Mouse (Mus musculus) MEL (cell line): ENCODE results near the gene Myl10.

ENCODE experiments used
- CHD1 ChIP-seq: IDR thresholded peaks from 2 replicates; pipeline ENCODE4 v1.6.1; 2012; ENCODE audit warnings: low read depth, mild to moderate bottlenecking, inconsistent platforms, low read length, improper control_type of control experiment
- CTCF ChIP-seq, 3 experiments: IDR thresholded peaks in 2 of 3; conservative IDR thresholded peaks in 1 of 3; 2 replicates each; pipeline ENCODE4 v1.5.1; 2011 to 2012; ENCODE audit warnings: low read length in 3 of 3, low read depth in 2 of 3, mild to moderate bottlenecking in 2 of 3, improper control_type of control experiment in 1 of 3, inconsistent platforms in 1 of 3, mixed read lengths in 1 of 3, moderate library complexity in 1 of 3; ENCODE audit not compliant: control insufficient read depth in 1 of 3, insufficient read depth in 1 of 3, poor library complexity in 1 of 3, severe bottlenecking in 1 of 3
- E2F4 ChIP-seq: IDR thresholded peaks from 2 replicates; pipeline ENCODE4 v1.6.1; 2011; ENCODE audit warnings: low read depth, low read length, improper control_type of control experiment, borderline replicate concordance
- EP300 ChIP-seq, 2 experiments: IDR thresholded peaks; 2 replicates each; pipeline ENCODE4 v1.6.1; 2011; ENCODE audit warnings: improper control_type of control experiment in 2 of 2, low read length in 2 of 2, low read depth in 1 of 2, mild to moderate bottlenecking in 1 of 2
- GATA1 ChIP-seq: IDR thresholded peaks from 2 replicates; pipeline ENCODE4 v1.6.1; 2011; ENCODE audit warnings: low read depth, low read length, improper control_type of control experiment
- MAFK ChIP-seq: IDR thresholded peaks from 2 replicates; pipeline ENCODE4 v1.6.1; 2011; ENCODE audit warnings: low read depth, mild to moderate bottlenecking, low read length, improper control_type of control experiment, borderline replicate concordance
- MXI1 ChIP-seq: IDR thresholded peaks from 2 replicates; pipeline ENCODE4 v1.6.1; 2011; ENCODE audit warnings: mild to moderate bottlenecking, low read depth, low read length, improper control_type of control experiment
- POLR2A ChIP-seq, 2 experiments: IDR thresholded peaks; 2 replicates each; pipeline ENCODE4 v1.6.1; 2011 to 2012; ENCODE audit warnings: low read length in 2 of 2, mild to moderate bottlenecking in 2 of 2, control low read depth in 1 of 2, improper control_type of control experiment in 1 of 2, low read depth in 1 of 2, moderate library complexity in 1 of 2; ENCODE audit not compliant: control insufficient read depth in 1 of 2, insufficient read depth in 1 of 2, poor library complexity in 1 of 2
- POLR2AphosphoS5 ChIP-seq: IDR thresholded peaks from 2 replicates; pipeline ENCODE4 v1.6.1; 2012; ENCODE audit warnings: low read depth, borderline replicate concordance, mild to moderate bottlenecking, inconsistent platforms, low read length, moderate library complexity, mixed read lengths
- SMC3 ChIP-seq: IDR thresholded peaks from 2 replicates; pipeline ENCODE4 v1.6.1; 2011; ENCODE audit warnings: low read depth, low read length, improper control_type of control experiment
- TCF12 ChIP-seq: IDR thresholded peaks from 2 replicates; pipeline ENCODE4 v1.6.1; 2014; ENCODE audit warnings: low read depth, mild to moderate bottlenecking, inconsistent platforms, low read length, improper control_type of control experiment, moderate library complexity

- peak; percentile 70 for TF ChIP-seq SMC3
- TF ChIP-seq POLR2A (IDR thresholded peaks at IDR 0.05; ENCODE audit: control insufficient read depth in 1 of 2, insufficient read depth in 1 of 2, low read depth in 1 of 2, low read length in 2 of 2, poor library complexity in 1 of 2), result no peak
- no peak for TF ChIP-seq TCF12
- TF ChIP-seq CTCF (IDR thresholded peaks at IDR 0.05 in 2 of 3, conservative IDR thresholded peaks at IDR 0.05 in 1 of 3; ENCODE audit: control insufficient read depth in 1 of 3, insufficient read depth in 1 of 3, low read depth in 2 of 3, low read length in 3 of 3, poor library complexity in 1 of 3, severe bottlenecking in 1 of 3), result peak; percentile 68 to 74 (median 70)
- no peak for TF ChIP-seq CHD1
- no peak for TF ChIP-seq MAFK
- TF ChIP-seq EP300 (IDR thresholded peaks at IDR 0.05; ENCODE audit: low read depth in 1 of 2, low read length in 2 of 2), result no peak
- TF ChIP-seq E2F4, result no peak
- TF ChIP-seq POLR2AphosphoS5, result no peak
- no peak for TF ChIP-seq MXI1
- no peak for TF ChIP-seq GATA1
Measured at GRCm38 (mm10) chr5:136656830-136657395, 36.0 kb upstream of the Myl10 start.
